Mouse (Mus musculus) ES-CJ7 (cell line): ENCODE results near the gene Cop1.
A peak's percentile ranks its signal among the peaks of the same experiment; 100 is the strongest.

Experiments used
- DNase-seq: peaks from one replicate; pipeline ENCODE4 v3.0.0; 2011; ENCODE audit warnings: low read depth, low spot score

Cop1 gene

GRCm38 (mm10) chr1:159290219-159290618, 58.1 kb downstream of the Cop1 start:
- DNase-seq, result peak; percentile 41

DNA sequence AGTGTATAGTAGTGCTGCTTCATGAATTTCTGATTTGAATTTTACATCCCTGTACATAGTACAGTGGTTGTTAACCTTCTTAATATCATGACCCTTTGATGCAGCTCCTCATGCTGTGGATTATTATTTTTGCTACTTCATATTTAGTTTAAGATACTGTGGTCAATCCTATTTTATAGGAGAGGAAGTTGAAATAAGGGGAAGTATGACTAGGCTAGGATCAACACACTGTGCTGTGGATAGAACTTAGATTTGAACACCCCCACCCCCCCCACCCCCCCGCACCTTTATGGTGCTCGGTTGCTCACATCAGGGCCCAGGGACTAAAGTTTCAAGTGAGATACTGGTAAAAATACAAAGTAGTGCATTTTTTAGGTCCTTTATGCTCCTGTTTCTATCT, 58.7 kb downstream of the Cop1 start:
- DNase-seq, result no peak

GRCm38 (mm10) chr1:159301418-159302082, 69.4 kb downstream of the Cop1 start:
- DNase-seq, result no peak

DNA sequence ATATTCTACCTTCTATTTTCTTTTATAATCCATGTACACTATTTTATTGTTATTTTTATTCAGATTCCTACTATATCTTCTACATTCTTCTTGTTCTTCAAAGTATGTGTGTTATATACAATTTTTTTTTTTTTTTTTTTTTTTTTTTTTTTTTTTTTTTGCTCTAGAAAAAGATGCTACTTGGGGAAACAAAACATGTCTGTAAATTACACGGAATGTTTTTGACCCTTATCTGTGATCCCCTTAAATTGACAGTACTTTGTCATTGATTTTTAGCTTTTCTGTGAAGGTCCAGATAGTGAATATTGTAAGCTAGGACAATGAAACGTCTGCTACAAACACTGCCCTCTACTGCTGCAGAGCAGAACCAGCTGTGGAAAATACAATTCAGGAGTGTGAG, 81.5 kb downstream of the Cop1 start:
- DNase-seq, result peak; percentile 23

DNA sequence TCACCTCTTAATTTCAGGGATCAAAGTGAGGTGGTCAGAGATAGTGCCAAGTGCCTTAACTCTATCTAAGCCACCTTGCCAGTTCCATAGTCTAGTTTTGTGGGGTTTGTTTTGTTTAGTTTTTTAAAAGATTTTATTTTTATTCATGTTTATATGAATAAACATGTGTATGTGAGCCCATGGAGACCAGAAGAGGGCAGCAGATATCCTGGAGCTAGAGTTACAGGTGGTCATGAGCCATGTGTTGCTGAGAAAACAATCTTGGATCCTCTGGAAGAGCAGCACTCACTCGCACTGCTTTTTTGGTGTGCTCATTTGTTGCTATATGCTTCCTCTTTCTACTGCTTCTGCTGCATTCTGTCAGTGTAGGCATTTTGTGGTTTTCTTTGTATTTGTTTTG, 90.5 kb downstream of the Cop1 start:
- DNase-seq, result peak; percentile 22

DNA sequence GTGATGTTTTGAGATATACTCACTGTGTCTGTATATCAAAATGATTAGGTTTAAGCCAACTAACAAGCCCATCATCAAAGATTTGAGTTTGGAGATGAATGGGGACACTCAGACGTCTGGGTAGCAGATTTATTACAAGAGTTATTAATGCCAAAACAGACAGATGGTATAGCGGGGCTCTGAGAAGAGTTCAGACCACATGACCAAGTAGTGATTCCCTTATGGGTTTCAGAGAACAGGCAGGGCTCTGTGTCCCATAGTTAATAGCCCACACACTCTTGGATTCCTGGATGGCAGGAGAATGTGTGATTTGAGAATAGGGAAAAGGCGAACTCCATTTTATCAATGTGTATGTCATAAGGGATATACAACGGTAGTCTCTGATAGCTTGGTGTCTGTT, 98.9 kb downstream of the Cop1 start:
- no peak for DNase-seq

GRCm38 (mm10) chr1:159334157-159334556, 102.0 kb downstream of the Cop1 start:
- no peak for DNase-seq

- peak; percentile 63 for DNase-seq
Observed at GRCm38 (mm10) chr1:159342355-159342754, 110.2 kb downstream of the Cop1 start.

GRCm38 (mm10) chr1:159355027-159355570, 123.0 kb downstream of the Cop1 start:
- no peak for DNase-seq

DNA sequence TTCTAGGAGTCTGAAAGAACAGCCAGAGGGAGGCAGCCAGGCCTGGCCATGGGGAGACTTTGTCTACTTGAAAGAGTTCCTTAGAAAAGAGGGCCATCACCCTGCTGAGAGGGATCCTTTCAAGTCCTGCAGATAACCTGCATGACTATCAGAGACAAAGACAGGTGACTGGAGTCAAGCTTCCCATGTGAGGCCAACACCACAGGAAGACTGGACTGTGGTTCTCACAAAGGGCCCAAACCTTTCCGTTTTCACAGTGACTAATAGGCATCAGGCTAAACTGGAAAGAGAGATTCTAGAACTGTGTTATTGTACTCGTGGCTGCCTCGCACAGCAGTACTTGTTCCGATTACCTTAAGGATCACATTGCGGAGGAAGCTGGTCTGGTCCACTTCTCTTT, 126.6 kb downstream of the Cop1 start:
- DNase-seq, result no peak

GRCm38 (mm10) chr1:159371881-159372390, 139.8 kb downstream of the Cop1 start:
- no peak for DNase-seq

DNA sequence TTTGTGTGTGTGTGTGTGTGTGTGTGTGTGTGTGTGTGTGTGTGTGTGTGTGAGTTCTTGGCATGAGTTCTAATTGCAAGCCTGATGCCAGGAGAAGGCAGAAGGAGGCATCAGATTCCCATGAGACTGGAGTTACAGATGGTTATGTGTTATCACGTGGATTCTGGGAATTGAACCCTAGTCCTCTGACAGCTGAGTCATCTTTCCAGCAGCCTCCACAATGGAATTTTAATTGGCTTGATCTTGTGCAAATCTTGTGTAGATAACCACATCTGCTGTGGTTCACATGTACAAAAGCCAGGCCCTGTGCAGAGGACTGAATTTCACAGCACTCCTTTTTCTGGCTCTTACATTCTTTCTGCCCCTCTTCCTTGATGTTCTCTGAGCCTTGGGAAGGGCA, 150.1 kb downstream of the Cop1 start:
- no peak for DNase-seq

DNA sequence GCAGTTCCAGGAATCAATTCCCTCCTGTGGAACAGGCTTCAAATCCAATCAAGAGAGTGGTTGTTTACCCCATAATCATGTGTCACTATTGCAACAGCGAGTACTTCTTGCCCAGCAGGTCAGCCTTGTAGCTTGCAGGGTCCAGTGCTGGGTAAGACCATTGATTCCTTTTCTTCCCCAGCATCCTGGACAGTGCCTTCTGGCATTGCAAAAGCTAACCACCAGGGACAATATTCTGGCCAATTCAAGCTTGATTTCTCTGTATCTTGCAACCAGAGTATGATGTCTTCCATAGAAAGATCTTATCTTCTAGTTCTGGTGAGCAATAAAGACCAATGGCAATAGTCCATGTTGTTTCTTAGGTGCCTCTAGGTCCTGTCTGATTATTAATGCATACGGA, 150.8 kb downstream of the Cop1 start:
- DNase-seq, result no peak

DNA sequence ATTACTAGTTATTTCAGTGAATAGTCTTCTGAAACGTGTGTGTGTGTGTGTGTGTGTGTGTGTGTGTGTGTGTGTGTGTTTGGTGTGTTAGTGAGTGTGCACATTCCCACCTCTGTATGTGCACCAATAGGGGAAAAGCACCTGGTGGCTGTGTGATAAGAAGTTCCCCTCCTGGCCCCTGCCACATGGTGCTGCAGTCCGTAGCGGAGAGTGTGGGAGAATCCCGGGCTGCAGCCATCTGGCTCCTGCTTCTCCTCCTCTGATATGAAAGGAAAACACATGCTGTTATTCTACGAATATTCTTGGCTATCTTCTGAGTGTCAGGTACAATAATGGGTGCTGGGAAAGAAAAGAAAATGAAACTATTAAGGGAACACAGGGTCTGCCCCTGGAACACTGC, 154.3 kb downstream of the Cop1 start:
- DNase-seq, result no peak

- DNase-seq, result no peak
Observed at GRCm38 (mm10) chr1:159388565-159389024, 156.5 kb downstream of the Cop1 start.

GRCm38 (mm10) chr1:159390049-159390448, 157.9 kb downstream of the Cop1 start:
- DNase-seq, result peak; percentile 92

DNA sequence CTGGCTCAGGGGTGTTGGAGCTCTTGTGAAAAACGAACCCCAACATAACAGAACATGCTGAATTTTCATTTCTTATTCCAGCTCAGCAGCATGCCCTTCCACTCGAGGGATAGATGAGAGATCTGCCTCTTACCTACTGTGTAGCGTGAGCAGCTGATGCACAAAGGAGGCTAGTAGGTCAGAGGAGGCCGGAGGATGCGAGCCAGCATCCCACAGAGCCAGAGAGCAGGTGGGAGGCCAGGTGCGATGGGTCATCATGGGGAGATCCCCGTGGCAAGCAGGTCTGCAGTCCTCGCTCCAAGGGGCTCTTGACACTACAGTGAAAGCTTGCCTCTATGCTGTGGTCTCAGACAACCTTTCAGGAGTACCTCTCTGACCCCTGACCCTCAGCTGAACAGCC, 160.5 kb downstream of the Cop1 start:
- no peak for DNase-seq

GRCm38 (mm10) chr1:159393070-159393699, 161.1 kb downstream of the Cop1 start:
- no peak for DNase-seq

GRCm38 (mm10) chr1:159393931-159394330, 161.8 kb downstream of the Cop1 start:
- no peak for DNase-seq

DNA sequence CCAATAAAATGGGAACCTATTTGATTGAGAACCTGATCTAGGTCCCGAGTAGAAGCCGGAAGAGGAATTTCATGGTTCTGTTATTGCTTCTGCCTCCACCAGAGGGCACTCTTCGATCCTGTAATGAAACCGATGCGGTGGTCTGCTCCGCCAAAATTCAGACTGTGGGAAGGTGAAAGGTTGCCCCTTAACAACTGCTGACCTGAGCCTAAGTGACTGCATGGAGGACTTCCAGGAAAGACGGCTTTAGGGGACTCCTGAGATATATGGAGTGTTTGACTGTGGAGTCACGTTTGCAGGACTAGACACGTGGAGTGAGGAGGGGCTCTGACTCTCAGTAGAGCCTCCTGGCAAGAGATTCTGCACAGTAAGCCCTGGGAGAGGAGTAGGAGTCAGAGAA, 164.4 kb downstream of the Cop1 start:
- peak; percentile 68 for DNase-seq
